Mouse (Mus musculus) cerebellum, adult 2 months (tissue): ENCODE measurements around the gene Fam107b. TPM values are rescaled to one million over a fixed set of nuclear protein-coding genes. Genes with fewer than 3 reads are reported as not detected.

Experiments
- DNase-seq, 2 experiments: peaks; one replicate each; pipeline ENCODE4 v3.0.0; 2021
- H3K27ac ChIP-seq: fragments of 200-500 bp; 2 replicates; pipeline ENCODE4 v1.5.1; 2012; ENCODE audit warnings: low read length, control low read depth, inconsistent platforms; ENCODE audit not compliant: insufficient read depth
- H3K27me3 ChIP-seq: fragments of 200-500 bp; 2 replicates; pipeline ENCODE4 v1.6.1; 2012; ENCODE audit warnings: inconsistent platforms, mild to moderate bottlenecking, low read length, moderate library complexity; ENCODE audit not compliant: control insufficient read depth, insufficient read depth
- H3K4me1 ChIP-seq: fragments of 200-500 bp; 2 replicates; pipeline ENCODE4 v1.6.1; 2011; ENCODE audit warnings: low read length; ENCODE audit not compliant: control insufficient read depth, insufficient read depth
- H3K4me3 ChIP-seq: fragments of 200-500 bp; replicated peaks from 2 replicates; pipeline ENCODE3; 2011; ENCODE audit warnings: mild to moderate bottlenecking, low read depth, low read length, control low read depth; ENCODE audit not compliant: insufficient read depth
- CTCF ChIP-seq: fragments of 200-500 bp; IDR thresholded peaks from 2 replicates; pipeline ENCODE4 v1.5.1; 2011; ENCODE audit warnings: low read depth, mild to moderate bottlenecking, control low read depth, low read length, moderate library complexity, borderline replicate concordance; ENCODE audit not compliant: insufficient read depth
- POLR2A ChIP-seq: fragments of 200-500 bp; IDR thresholded peaks from 2 replicates; pipeline ENCODE4 v1.6.1; 2011; ENCODE audit warnings: low read length, control low read depth, borderline replicate concordance; ENCODE audit not compliant: insufficient read depth
- WGBS: fragments of 180-500 bp; shearing (Covaris S2); methylation state at CpG from one replicate; pipeline ENCODE4 v1.1.7; 2018; 5-methylcytosine and 5-hydroxymethylcytosine counted together
- polyA plus RNA-seq: library from polyadenylated mRNA; depleted of rRNA; stranded (reverse); fragments of >200 nt; gene quantifications from 2 replicates; pipeline ENCODE4 v1.2.3, GENCODE M21; 2012

Fam107b gene
- polyA plus RNA-seq, 1 experiment: 63.7 TPM

- 83% methylated on average over 6 of the region's 6 CpGs for WGBS
- no peak for DNase-seq
- Histone ChIP-seq H3K4me1 (no peaks in the 10 kb centered on the region), H3K27ac (no peak overlapping the region), H3K27me3 (no peaks in the 10 kb centered on the region), H3K4me3 (no peak overlapping the region)
- TF ChIP-seq POLR2A (no peak), CTCF (no peak)
These were observed 51.3 kb downstream of the Fam107b start for GRCm38 (mm10) chr2:3621568-3621967.

DNA sequence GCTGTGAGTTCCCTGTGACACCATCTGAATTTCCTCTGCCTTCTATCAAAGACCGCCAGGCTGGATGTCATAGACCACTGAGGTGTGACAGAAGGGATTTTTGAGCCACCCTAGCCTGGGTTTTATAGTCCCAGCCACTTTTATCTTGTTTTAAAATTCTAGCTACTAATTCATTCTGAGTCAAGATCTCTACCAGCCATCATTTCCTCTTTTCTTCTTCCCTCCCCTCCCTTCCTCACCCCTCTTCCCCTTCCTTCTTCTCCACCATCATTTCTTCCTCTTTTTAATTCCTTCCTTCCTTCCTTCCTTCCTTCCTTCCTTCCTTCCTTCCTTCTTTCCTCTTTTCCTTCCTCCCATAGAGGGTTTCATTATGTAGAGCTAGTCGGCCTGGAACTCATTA is 51.9 kb downstream of the Fam107b start:
- no peaks in the 10 kb centered on the region for H3K4me1 ChIP-seq
- H3K4me3 ChIP-seq: no peak overlapping the region
- TF ChIP-seq POLR2A: no peak
- no peak for TF ChIP-seq CTCF
- H3K27ac ChIP-seq: no peak overlapping the region
- DNase-seq: no peak
- no peaks in the 10 kb centered on the region for H3K27me3 ChIP-seq
- WGBS: 96% methylated on average over 2 of the region's 2 CpGs

- Histone ChIP-seq H3K27ac (no peak overlapping the region), H3K27me3 (no peaks in the 10 kb centered on the region), H3K4me1 (no peaks in the 10 kb centered on the region), H3K4me3 (no peak overlapping the region)
- DNase-seq: no peak
- WGBS: 97% methylated on average over 7 of the region's 7 CpGs
- no peak for TF ChIP-seq CTCF
- TF ChIP-seq POLR2A: no peak
These were observed 53.1 kb downstream of the Fam107b start for GRCm38 (mm10) chr2:3623207-3623980.

DNA sequence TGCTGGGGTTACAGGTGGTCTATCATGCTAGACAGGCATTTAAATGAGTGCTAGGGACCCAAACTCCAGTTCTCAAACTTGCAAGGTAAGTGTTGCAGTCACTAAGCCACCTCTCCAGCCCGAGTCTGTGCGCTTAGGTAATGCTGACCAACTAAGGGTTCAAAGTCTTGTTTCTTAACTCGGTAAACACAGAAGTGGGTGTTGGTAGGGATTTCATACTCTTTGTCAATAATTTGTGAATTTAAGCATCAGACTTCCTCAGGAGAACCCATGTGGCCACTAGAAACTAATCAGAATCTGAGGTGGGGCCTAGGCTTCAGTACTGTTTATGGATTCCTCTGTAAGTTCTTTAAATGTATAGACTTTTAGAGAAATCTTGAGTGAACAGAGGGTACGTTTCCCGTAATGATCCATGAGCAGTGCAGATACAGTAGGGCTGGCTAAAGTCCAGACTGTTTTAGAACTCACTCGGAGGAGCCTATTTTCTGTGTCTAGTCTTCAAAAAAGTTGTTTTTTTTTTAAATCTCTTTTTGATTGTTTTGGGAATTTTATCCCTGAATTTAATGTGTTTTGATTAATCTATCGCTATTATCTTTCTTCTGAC is 53.8 kb downstream of the Fam107b start:
- WGBS: 92% methylated on average over 7 of the region's 7 CpGs
- no peaks in the 10 kb centered on the region for H3K4me1 ChIP-seq
- no peak overlapping the region for H3K4me3 ChIP-seq
- H3K27me3 ChIP-seq: no peaks in the 10 kb centered on the region
- H3K27ac ChIP-seq: no peak overlapping the region
- no peak for DNase-seq
- no peak for TF ChIP-seq CTCF
- TF ChIP-seq POLR2A: no peak

DNA sequence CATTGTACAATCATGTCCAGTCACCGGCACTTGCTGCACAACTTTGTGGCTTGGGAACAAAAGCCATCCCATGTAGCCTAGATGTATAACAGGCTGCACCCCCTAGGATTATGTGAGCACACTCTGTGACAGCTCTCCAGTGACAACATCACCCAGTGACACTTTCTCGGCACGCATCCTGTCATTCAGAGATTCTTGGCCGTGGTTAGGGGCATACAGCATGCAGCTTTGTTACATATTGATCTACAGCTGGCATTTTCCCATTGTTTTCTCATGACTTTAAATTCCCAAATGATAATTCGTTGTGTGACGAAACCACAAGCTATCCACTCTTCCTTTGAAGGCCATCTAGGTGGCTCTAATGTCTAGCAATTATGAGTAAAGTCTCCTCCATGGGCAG is 58.8 kb downstream of the Fam107b start:
- WGBS: 72% methylated on average over 6 of the region's 6 CpGs
- TF ChIP-seq CTCF: no peak

DNA sequence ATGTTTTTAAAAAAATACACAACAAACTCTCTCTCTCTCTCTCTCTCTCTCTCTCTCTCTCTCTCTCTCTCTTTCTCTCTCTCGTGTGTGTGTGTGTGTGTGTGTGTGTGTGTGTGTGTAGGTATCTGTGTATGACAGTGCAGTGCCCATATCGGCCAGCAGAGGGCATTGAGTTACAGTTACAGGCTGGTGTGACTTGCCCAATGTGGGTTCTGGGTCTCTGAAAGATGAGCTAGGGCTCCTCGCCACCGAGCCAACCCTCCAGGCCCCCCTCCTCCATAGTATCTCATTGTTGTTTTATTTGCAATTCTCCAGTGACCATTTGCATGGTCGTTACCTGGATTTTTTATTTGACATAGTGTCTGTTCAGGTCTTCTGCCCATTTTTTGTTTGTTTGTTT is 59.5 kb downstream of the Fam107b start:
- Histone ChIP-seq H3K4me1 (no peaks in the 10 kb centered on the region), H3K27me3 (no peaks in the 10 kb centered on the region), H3K27ac (no peak overlapping the region), H3K4me3 (no peak overlapping the region)
- DNase-seq: no peak
- WGBS: 91% methylated on average over 5 of the region's 5 CpGs
- TF ChIP-seq CTCF (peak; percentile 22; the same call in 1 of the 2 replicates), POLR2A (no peak)

More for the DNA sequence above, 58.8 kb downstream of the Fam107b start:
- Histone ChIP-seq H3K27ac (no peak overlapping the region), H3K4me1 (no peaks in the 10 kb centered on the region), H3K27me3 (no peaks in the 10 kb centered on the region), H3K4me3 (no peak overlapping the region)
- DNase-seq: no peak

GRCm38 (mm10) chr2:3630769-3631477 is 60.6 kb downstream of the Fam107b start:
- TF ChIP-seq POLR2A (no peak), CTCF (no peak)
- no peak for DNase-seq
- 80% methylated on average over 5 of the region's 5 CpGs for WGBS
- no peaks in the 10 kb centered on the region for H3K4me1 ChIP-seq
- H3K27ac ChIP-seq: no peak overlapping the region
- no peaks in the 10 kb centered on the region for H3K27me3 ChIP-seq
- no peak overlapping the region for H3K4me3 ChIP-seq

GRCm38 (mm10) chr2:3633137-3633536 is 62.8 kb downstream of the Fam107b start:
- H3K27me3 ChIP-seq: no peaks in the 10 kb centered on the region
- peak in 1 of 2 experiments; percentile 14 for DNase-seq
- no peaks in the 10 kb centered on the region for H3K4me1 ChIP-seq
- H3K27ac ChIP-seq: no peak overlapping the region
- 41% methylated on average over 9 of the region's 9 CpGs for WGBS
- no peak for TF ChIP-seq POLR2A
- TF ChIP-seq CTCF: no peak
- no peak overlapping the region for H3K4me3 ChIP-seq
